Comparison of ENCODE assay signal across 14 mouse cellular contexts in genomic region chr12:30067806-30068205, GRCm38 (mm10).
A peak's percentile ranks its signal among the peaks of the same experiment; 100 is the strongest.
DNase-seq lines count a peak whose midpoint lies in the region.
"Had no signal": no experiment of that assay in that cellular context is flagged by ENCODE, and none has a peak within 500 bp of the region (broad histone marks: within the 10 kb centered on the region; RNA-seq: fewer than 3 reads in every experiment).

No protein-coding gene starts in this region.

- intact Hi-C loops in heart, postnatal 10 days (cut with DNase I) = no loop called here

- peak; percentile 30 for DNase-seq in heart, adult 11 months
- no peak for DNase-seq in heart, postnatal 10 days
- peak; percentile 2 for DNase-seq in testis, postnatal 10 days (ENCODE audit: low spot score)
- DNase-seq in testis, postnatal 14 days (ENCODE audit: low spot score) = no peak
- DNase-seq in right cerebral cortex, adult 18-20 months = no peak
- DNase-seq: adrenal gland, adult 8-10 months; adrenal gland, postnatal 14 days; adrenal gland, postnatal 36 days; B cell, adult 2 months; cerebellum, adult 11-12 months; cerebellum, adult 2 months; cerebellum, adult 9-10 months; cerebellum, postnatal 10 days; cerebellum, postnatal 25 days had no signal

Comparison
In these comparisons a context has a peak if more than half of its experiments do, and no peak if none do; other contexts are left out.
1. DNase-seq: peak in heart, adult 11 months (single experiment) and testis, postnatal 10 days (single experiment); none in heart, postnatal 10 days (0 of 2), testis, postnatal 14 days (single experiment) and right cerebral cortex, adult 18-20 months (single experiment).